Mouse (Mus musculus) hindbrain, embryonic 14.5 days (tissue): Measurements from ENCODE around the gene Slc27a1. TPM values are rescaled to one million over a fixed set of nuclear protein-coding genes. Genes with fewer than 3 reads are reported as not detected.

Experiments
- ATAC-seq: fragments of 200-750 bp; cut with Nextera tagmentation; 2 replicates; pipeline ENCODE4 v1.8.0; 2017; ENCODE audit warnings: moderate number of reproducible peaks, mild to moderate bottlenecking, moderate TSS enrichment, moderate library complexity; ENCODE audit not compliant: low FRiP score
- DNase-seq: peaks from one replicate; pipeline ENCODE4 v3.0.0-alpha.2; 2015; ENCODE audit warnings: low spot score
- H3K27ac ChIP-seq: fragments of 300-500 bp; sonication (generic); 2 replicates; pipeline ENCODE4 v1.5.1; 2014; ENCODE audit warnings: mild to moderate bottlenecking, moderate library complexity
- H3K27me3 ChIP-seq: fragments of 300-500 bp; sonication (generic); 2 replicates; pipeline ENCODE4 v1.6.1; 2014; ENCODE audit warnings: mild to moderate bottlenecking, low read length, mixed read lengths; ENCODE audit not compliant: control insufficient read depth, insufficient read depth
- H3K36me3 ChIP-seq: fragments of 300-500 bp; sonication (generic); replicated peaks from 2 replicates; pipeline ENCODE4 v1.6.1; 2014; ENCODE audit not compliant: control insufficient read depth, insufficient read depth
- H3K4me1 ChIP-seq: fragments of 300-500 bp; sonication (generic); replicated peaks from 2 replicates; pipeline ENCODE4 v1.6.1; 2014; ENCODE audit warnings: antibody characterized with exemption, low read length, mixed read lengths; ENCODE audit not compliant: control insufficient read depth, insufficient read depth
- H3K4me2 ChIP-seq: fragments of 300-500 bp; sonication (generic); replicated peaks from 2 replicates; pipeline ENCODE4 v1.6.1; 2014; ENCODE audit warnings: mild to moderate bottlenecking, moderate library complexity
- H3K4me3 ChIP-seq: fragments of 300-500 bp; sonication (generic); replicated peaks from 2 replicates; pipeline ENCODE4 v1.5.1; 2014; ENCODE audit warnings: mild to moderate bottlenecking, low read length
- H3K9ac ChIP-seq: fragments of 300-500 bp; sonication (generic); 2 replicates; pipeline ENCODE4 v1.6.1; 2014
- H3K9me3 ChIP-seq: fragments of 300-500 bp; sonication (generic); 2 replicates; pipeline ENCODE4 v1.6.1; 2016; ENCODE audit warnings: low read length; ENCODE audit not compliant: control insufficient read depth
- WGBS: fragments of 180-500 bp; shearing (Covaris S2); extraction: QIAGEN DNeasy Blood & Tissue Kit; methylation state at CpG from one replicate; pipeline ENCODE4 v1.1.7; 2014; 5-methylcytosine and 5-hydroxymethylcytosine counted together
- polyA plus RNA-seq: library from polyadenylated mRNA; unstranded; fragments of >200 nt; fragmentation: Nextera tagmentation; extraction: Ambion mirVana; gene quantifications from 2 replicates; pipeline ENCODE4 v1.2.1, GENCODE M21; 2014

Gene Slc27a1
- polyA plus RNA-seq, 1 experiment from 2014 or later: 57.3 TPM

GRCm38 (mm10) chr8:71592374-71593170 lies 23.9 kb downstream of the Slc27a1 start:
- Histone ChIP-seq H3K9me3 (no peaks in the 10 kb centered on the region), H3K9ac (peak overlapping the region; percentile 96), H3K36me3 (0 out of 2 replicates have a peak, but pooled peaks cover 4% of the 10 kb centered on the region), H3K4me1 (peaks cover 27% of the 10 kb centered on the region), H3K27ac (peak overlapping the region; percentile 99), H3K27me3 (no peaks in the 10 kb centered on the region), H3K4me2 (peak overlapping the region; percentile 98), H3K4me3 (peak overlapping the region; percentile 93)
- 5% methylated on average over 59 of the region's 60 CpGs for WGBS
- peak; percentile 69 for ATAC-seq
- no peak for DNase-seq

- WGBS: 92% methylated on average over 8 of the region's 8 CpGs
- Histone ChIP-seq H3K4me2 (peak overlapping the region; percentile 98; the same call in 1 of the 2 replicates), H3K9ac (0 out of 2 replicates have a peak overlapping the region, but pooled peaks have one; percentile 96), H3K27me3 (no peaks in the 10 kb centered on the region), H3K27ac (no peak overlapping the region), H3K9me3 (no peaks in the 10 kb centered on the region), H3K4me1 (peaks cover 27% of the 10 kb centered on the region), H3K36me3 (0 out of 2 replicates have a peak, but pooled peaks cover 4% of the 10 kb centered on the region), H3K4me3 (no peak overlapping the region)
- ATAC-seq: no peak
- DNase-seq: no peak
These were observed 25.1 kb downstream of the Slc27a1 start for GRCm38 (mm10) chr8:71593556-71594323.

GRCm38 (mm10) chr8:71594324-71594722 lies 25.6 kb downstream of the Slc27a1 start:
- no peak overlapping the region for H3K4me3 ChIP-seq
- H3K9ac ChIP-seq: no peak overlapping the region
- 84% methylated on average over 4 of the region's 4 CpGs for WGBS
- H3K36me3 ChIP-seq: 0 out of 2 replicates have a peak, but pooled peaks cover 4% of the 10 kb centered on the region
- H3K4me1 ChIP-seq: peaks cover 27% of the 10 kb centered on the region
- no peaks in the 10 kb centered on the region for H3K9me3 ChIP-seq
- no peak for ATAC-seq
- DNase-seq: no peak
- H3K27me3 ChIP-seq: no peaks in the 10 kb centered on the region
- no peak overlapping the region for H3K27ac ChIP-seq
- no peak overlapping the region for H3K4me2 ChIP-seq

- WGBS: 5% methylated on average over 27 of the region's 27 CpGs
- H3K9ac ChIP-seq: peak overlapping the region; percentile 26; the same call in 1 of the 2 replicates
- H3K4me1 ChIP-seq: peaks cover 21% of the 10 kb centered on the region
- H3K27ac ChIP-seq: no peak overlapping the region
- H3K27me3 ChIP-seq: peaks cover 10% of the 10 kb centered on the region
- H3K4me3 ChIP-seq: no peak overlapping the region
- 0 out of 2 replicates have a peak, but pooled peaks cover 4% of the 10 kb centered on the region for H3K36me3 ChIP-seq
- H3K4me2 ChIP-seq: peak overlapping the region; percentile 33
- peak; percentile 88 for DNase-seq
- peak; percentile 28; the same call in 1 of the 2 replicates for ATAC-seq
- H3K9me3 ChIP-seq: no peaks in the 10 kb centered on the region
These were observed 27.2 kb downstream of the Slc27a1 start for GRCm38 (mm10) chr8:71595862-71596261.

- Histone ChIP-seq H3K4me1 (peaks cover 16% of the 10 kb centered on the region), H3K9me3 (no peaks in the 10 kb centered on the region), H3K4me2 (no peak overlapping the region), H3K4me3 (no peak overlapping the region), H3K36me3 (0 out of 2 replicates have a peak, but pooled peaks cover 4% of the 10 kb centered on the region), H3K27me3 (peaks cover 14% of the 10 kb centered on the region), H3K27ac (no peak overlapping the region), H3K9ac (peak overlapping the region; percentile 26; the same call in 1 of the 2 replicates)
- WGBS: 58% methylated on average over 6 of the region's 6 CpGs
- DNase-seq (no peak), ATAC-seq (no peak)
These were observed 27.7 kb downstream of the Slc27a1 start for GRCm38 (mm10) chr8:71596384-71596783.

GRCm38 (mm10) chr8:71596798-71597197 lies 28.1 kb downstream of the Slc27a1 start:
- Histone ChIP-seq H3K4me2 (no peak overlapping the region), H3K36me3 (0 out of 2 replicates have a peak, but pooled peaks cover 4% of the 10 kb centered on the region), H3K9ac (no peak overlapping the region), H3K4me3 (no peak overlapping the region), H3K27ac (no peak overlapping the region), H3K4me1 (peaks cover 16% of the 10 kb centered on the region), H3K27me3 (peaks cover 18% of the 10 kb centered on the region), H3K9me3 (no peaks in the 10 kb centered on the region)
- 85% methylated on average over 4 of the region's 4 CpGs for WGBS
- ATAC-seq (no peak), DNase-seq (no peak)

- peaks cover 25% of the 10 kb centered on the region for H3K27me3 ChIP-seq
- H3K27ac ChIP-seq: no peak within 1 kb of the TSS
- peaks cover 19% of the 10 kb centered on the region for H3K4me1 ChIP-seq
- H3K4me3 ChIP-seq: no peak within 1 kb of the TSS
- 67% methylated on average over 3 of the region's 3 CpGs for WGBS
- H3K36me3 ChIP-seq: 0 out of 2 replicates have a peak, but pooled peaks cover 4% of the 10 kb centered on the region
- no peak within 1 kb of the TSS for H3K9ac ChIP-seq
- H3K4me2 ChIP-seq: no peak within 1 kb of the TSS
- DNase-seq (no peak), ATAC-seq (no peak)
- no peaks in the 10 kb centered on the region for H3K9me3 ChIP-seq
These were observed 28.8 kb downstream of the Slc27a1 start, which contains the start of gene Fam129c for GRCm38 (mm10) chr8:71597451-71597850. Fam129c (plus strand) TSS chr8:71597648.

GRCm38 (mm10) chr8:71598375-71598774 lies 29.7 kb downstream of the Slc27a1 start:
- no peak for ATAC-seq
- DNase-seq: no peak
- H3K27me3 ChIP-seq: peaks cover 34% of the 10 kb centered on the region

GRCm38 (mm10) chr8:71598841-71599240 lies 30.2 kb downstream of the Slc27a1 start:
- Histone ChIP-seq H3K4me3 (no peak overlapping the region), H3K4me1 (peaks cover 18% of the 10 kb centered on the region; the same call in 1 of the 2 replicates), H3K9me3 (no peaks in the 10 kb centered on the region), H3K4me2 (no peak overlapping the region), H3K27ac (no peak overlapping the region), H3K36me3 (0 out of 2 replicates have a peak, but pooled peaks cover 4% of the 10 kb centered on the region), H3K27me3 (peaks cover 39% of the 10 kb centered on the region), H3K9ac (no peak overlapping the region)
- WGBS: 90% methylated on average over 5 of the region's 5 CpGs
- ATAC-seq (no peak), DNase-seq (no peak)

More at GRCm38 (mm10) chr8:71598375-71598774, 29.7 kb downstream of the Slc27a1 start:
- Histone ChIP-seq H3K9me3 (no peaks in the 10 kb centered on the region), H3K36me3 (0 out of 2 replicates have a peak, but pooled peaks cover 4% of the 10 kb centered on the region), H3K27ac (no peak overlapping the region), H3K4me3 (no peak overlapping the region), H3K4me2 (no peak overlapping the region), H3K4me1 (peaks cover 20% of the 10 kb centered on the region; the same call in 1 of the 2 replicates), H3K9ac (no peak overlapping the region)
